Mouse (Mus musculus) kidney, embryonic 14.5 days (tissue): ENCODE data around the gene Zfp212. TPM values are rescaled to one million over a fixed set of nuclear protein-coding genes. Genes with fewer than 3 reads are reported as not detected.

Experiments used
- ATAC-seq: fragments of 200-750 bp; cut with Nextera tagmentation; 2 replicates; pipeline ENCODE4 v1.8.0; 2017; ENCODE audit warnings: moderate number of reproducible peaks, mild to moderate bottlenecking, moderate TSS enrichment, moderate library complexity; ENCODE audit not compliant: low FRiP score, low TSS enrichment
- H3K27ac ChIP-seq: fragments of 300-500 bp; sonication (generic); 2 replicates; pipeline ENCODE4 v1.5.1; 2014; ENCODE audit warnings: low read depth, mild to moderate bottlenecking, low read length, moderate library complexity, mixed read lengths
- H3K27me3 ChIP-seq: fragments of 300-500 bp; sonication (generic); 2 replicates; pipeline ENCODE4 v1.6.1; 2014; ENCODE audit warnings: mild to moderate bottlenecking, low read length; ENCODE audit not compliant: control insufficient read depth, insufficient read depth
- H3K36me3 ChIP-seq: fragments of 300-500 bp; sonication (generic); 2 replicates; pipeline ENCODE4 v1.6.1; 2014; ENCODE audit warnings: low read length, mixed read lengths; ENCODE audit not compliant: control insufficient read depth, insufficient read depth
- H3K4me1 ChIP-seq: fragments of 300-500 bp; sonication (generic); 2 replicates; pipeline ENCODE4 v1.6.1; 2014; ENCODE audit warnings: low read length, mixed read lengths; ENCODE audit not compliant: control insufficient read depth, insufficient read depth
- H3K4me2 ChIP-seq: fragments of 300-500 bp; sonication (generic); replicated peaks from 2 replicates; pipeline ENCODE4 v1.6.1; 2014; ENCODE audit warnings: low read depth, mild to moderate bottlenecking, low read length
- H3K4me3 ChIP-seq: fragments of 300-500 bp; sonication (generic); 2 replicates; pipeline ENCODE4 v1.5.1; 2014; ENCODE audit warnings: mild to moderate bottlenecking, low read length
- H3K9ac ChIP-seq: fragments of 300-500 bp; sonication (generic); 2 replicates; pipeline ENCODE4 v1.6.1; 2014; ENCODE audit warnings: low read depth, mild to moderate bottlenecking, low read length, moderate library complexity
- H3K9me3 ChIP-seq: fragments of 300-500 bp; sonication (generic); 2 replicates; pipeline ENCODE4 v1.6.1; 2016; ENCODE audit warnings: low read length; ENCODE audit not compliant: control insufficient read depth
- WGBS: fragments of 180-500 bp; shearing (Covaris S2); extraction: QIAGEN DNeasy Blood & Tissue Kit; methylation state at CpG from one replicate; pipeline ENCODE4 v1.1.7; 2014; 5-methylcytosine and 5-hydroxymethylcytosine counted together
- polyA plus RNA-seq: library from polyadenylated mRNA; unstranded; fragments of >200 nt; fragmentation: Nextera tagmentation; extraction: Ambion mirVana; gene quantifications from 2 replicates; pipeline ENCODE4 v1.2.1, GENCODE M21; 2014

Zfp212 gene
- polyA plus RNA-seq, 1 experiment from 2014 or later: 15.3 TPM

DNA sequence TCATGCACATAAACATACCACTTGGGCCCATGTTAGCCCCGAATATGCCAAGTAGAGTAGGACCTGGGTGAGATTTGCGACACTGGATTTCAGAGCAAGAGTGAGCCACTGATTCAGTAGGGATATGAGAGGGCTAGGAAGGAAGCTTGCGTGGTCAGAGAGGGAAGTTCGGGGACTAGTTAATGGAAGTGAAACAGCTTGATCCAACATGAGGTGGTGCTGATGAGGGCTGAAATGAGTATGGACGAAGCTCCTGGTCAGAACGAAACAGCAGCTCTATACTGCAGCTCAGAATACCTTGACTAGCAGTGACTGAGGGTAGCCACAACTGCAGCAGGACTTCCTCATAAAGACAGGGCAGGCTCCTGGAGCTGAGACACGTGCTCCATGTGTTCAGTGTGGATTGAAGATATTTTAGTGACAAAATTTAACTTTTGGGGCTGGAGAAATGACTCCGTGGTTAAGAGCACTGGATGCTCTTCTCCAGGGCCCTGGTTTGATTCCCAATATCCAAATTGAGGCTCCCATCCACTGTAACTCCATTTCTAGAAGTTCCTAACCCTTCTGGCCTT is 31.4 kb upstream of the Zfp212 start:
- peaks cover 75% of the 10 kb centered on the region for H3K36me3 ChIP-seq
- no peak overlapping the region for H3K27ac ChIP-seq

DNA sequence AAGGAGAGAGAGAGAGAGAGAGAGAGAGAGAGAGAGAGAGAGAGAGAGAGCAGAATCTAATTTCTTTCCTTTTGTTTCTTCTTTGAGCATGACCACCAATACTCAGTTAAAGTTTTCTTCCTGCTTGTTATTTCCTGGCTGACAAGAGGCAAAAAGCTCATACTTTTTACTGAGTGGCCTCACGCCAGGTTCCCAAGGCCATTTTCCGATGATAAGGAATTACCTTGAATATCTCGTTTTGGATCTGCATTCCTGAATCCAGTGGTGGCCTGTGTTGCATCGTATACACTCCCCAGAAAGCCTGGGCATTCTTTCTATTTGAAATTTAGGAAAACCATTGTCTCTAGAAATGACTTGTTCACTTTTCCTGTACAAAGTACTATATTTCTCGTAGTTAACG is 20.9 kb upstream of the Zfp212 start:
- Histone ChIP-seq H3K9me3 (no peaks in the 10 kb centered on the region), H3K4me3 (no peak overlapping the region), H3K36me3 (peaks cover 59% of the 10 kb centered on the region), H3K27me3 (no peaks in the 10 kb centered on the region), H3K9ac (no peak overlapping the region), H3K27ac (no peak overlapping the region), H3K4me1 (no peaks in the 10 kb centered on the region), H3K4me2 (no peak overlapping the region)
- WGBS: 90% methylated on average over 6 of the region's 6 CpGs
- no peak for ATAC-seq

More for the DNA sequence above, 31.4 kb upstream of the Zfp212 start:
- Histone ChIP-seq H3K9ac (no peak overlapping the region), H3K9me3 (no peaks in the 10 kb centered on the region), H3K4me3 (no peak overlapping the region), H3K27me3 (no peaks in the 10 kb centered on the region), H3K4me1 (no peaks in the 10 kb centered on the region), H3K4me2 (no peak overlapping the region)
- WGBS: 89% methylated on average over 8 of the region's 8 CpGs
- ATAC-seq: no peak

DNA sequence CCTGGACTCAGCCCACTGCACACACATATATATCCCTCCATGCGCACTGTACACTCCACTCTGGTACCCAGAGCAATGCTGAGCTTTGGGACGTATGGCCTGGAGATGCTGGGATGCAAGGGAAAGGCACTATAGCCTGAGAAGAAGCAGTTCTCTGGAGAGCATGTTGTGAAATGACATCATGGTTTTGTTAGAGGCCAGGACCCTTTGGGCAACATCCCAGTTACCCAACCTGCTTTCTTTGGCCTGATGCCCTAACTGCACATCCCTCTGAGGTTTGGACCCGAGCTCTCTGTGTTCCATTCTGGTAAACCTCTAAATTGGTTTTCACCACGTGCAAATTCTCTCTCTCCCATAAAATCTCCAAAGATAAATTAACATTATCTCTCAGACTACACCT is 16.7 kb upstream of the Zfp212 start:
- ATAC-seq: no peak
- peaks cover 3% of the 10 kb centered on the region; the same call in 1 of the 2 replicates for H3K9me3 ChIP-seq
- no peak overlapping the region for H3K9ac ChIP-seq
- WGBS: 81% methylated on average over 4 of the region's 4 CpGs
- H3K27ac ChIP-seq: no peak overlapping the region
- H3K4me2 ChIP-seq: no peak overlapping the region
- H3K27me3 ChIP-seq: no peaks in the 10 kb centered on the region
- H3K36me3 ChIP-seq: peaks cover 76% of the 10 kb centered on the region
- H3K4me1 ChIP-seq: no peaks in the 10 kb centered on the region
- no peak overlapping the region for H3K4me3 ChIP-seq

DNA sequence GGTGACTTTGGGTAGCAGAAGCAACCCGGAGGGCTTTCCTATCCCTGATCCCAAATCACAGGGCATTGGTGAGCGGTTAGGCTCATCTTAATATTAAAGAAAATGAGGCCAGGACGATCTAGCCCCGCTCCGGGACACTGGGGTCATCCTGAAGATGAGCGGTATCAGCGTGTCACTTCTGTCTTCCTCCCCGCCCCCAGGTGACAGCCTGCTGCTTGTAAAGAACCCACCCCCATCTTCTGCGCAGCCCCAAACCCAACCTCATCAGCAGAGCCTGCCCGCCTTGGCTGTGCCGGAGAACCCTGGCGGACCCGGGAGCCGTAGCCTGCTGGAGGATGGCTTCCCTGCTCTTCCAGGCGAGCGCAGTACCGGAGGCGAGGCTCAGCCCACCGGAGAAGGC is 15.9 kb upstream of the Zfp212 start:
- H3K4me2 ChIP-seq: no peak overlapping the region
- no peaks in the 10 kb centered on the region for H3K27me3 ChIP-seq
- no peak overlapping the region for H3K9ac ChIP-seq
- H3K36me3 ChIP-seq: peaks cover 71% of the 10 kb centered on the region
- H3K9me3 ChIP-seq: peaks cover 3% of the 10 kb centered on the region; the same call in 1 of the 2 replicates
- H3K4me3 ChIP-seq: no peak overlapping the region
- no peak overlapping the region for H3K27ac ChIP-seq
- ATAC-seq: no peak
- 59% methylated on average over 19 of the region's 19 CpGs for WGBS
- H3K4me1 ChIP-seq: no peaks in the 10 kb centered on the region

GRCm38 (mm10) chr6:47904917-47905695 is 15.2 kb upstream of the Zfp212 start:
- H3K36me3 ChIP-seq: peaks cover 65% of the 10 kb centered on the region
- no peaks in the 10 kb centered on the region for H3K27me3 ChIP-seq
- H3K4me3 ChIP-seq: no peak overlapping the region
- H3K9ac ChIP-seq: no peak overlapping the region
- H3K9me3 ChIP-seq: peaks cover 3% of the 10 kb centered on the region; the same call in 1 of the 2 replicates
- no peak overlapping the region for H3K27ac ChIP-seq
- no peak overlapping the region for H3K4me2 ChIP-seq
- H3K4me1 ChIP-seq: no peaks in the 10 kb centered on the region
- WGBS: 67% methylated on average over 44 of the region's 44 CpGs
- no peak for ATAC-seq

- WGBS: 92% methylated on average over 5 of the region's 5 CpGs
- no peaks in the 10 kb centered on the region for H3K4me1 ChIP-seq
- H3K4me3 ChIP-seq: no peak overlapping the region
- peaks cover 3% of the 10 kb centered on the region; the same call in 1 of the 2 replicates for H3K9me3 ChIP-seq
- no peak overlapping the region for H3K4me2 ChIP-seq
- no peaks in the 10 kb centered on the region for H3K27me3 ChIP-seq
- peaks cover 53% of the 10 kb centered on the region for H3K36me3 ChIP-seq
- no peak for ATAC-seq
- no peak overlapping the region for H3K9ac ChIP-seq
- H3K27ac ChIP-seq: no peak overlapping the region
These were observed 13.9 kb upstream of the Zfp212 start for GRCm38 (mm10) chr6:47906326-47906725.

DNA sequence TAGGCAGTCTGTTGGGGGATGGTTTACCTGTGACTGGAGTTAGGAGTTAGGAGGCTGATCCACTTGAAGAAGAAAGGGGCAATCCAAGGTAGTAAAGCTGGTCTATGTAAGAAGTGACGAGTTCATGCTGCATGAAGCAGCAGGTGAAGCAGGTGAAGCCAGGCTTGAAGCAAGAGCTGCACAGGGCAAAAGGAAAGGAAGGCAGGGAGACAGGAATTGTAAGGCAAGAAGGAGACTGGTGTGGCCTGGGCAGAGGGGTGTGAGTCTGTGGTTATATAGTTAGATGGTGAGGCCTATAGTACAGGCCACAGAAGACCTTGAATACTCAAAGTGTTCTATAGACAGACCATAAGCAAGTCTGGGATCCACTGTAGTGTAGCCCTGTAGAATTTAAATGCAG is 11.3 kb upstream of the Zfp212 start:
- H3K9me3 ChIP-seq: peaks cover 3% of the 10 kb centered on the region; the same call in 1 of the 2 replicates
- ATAC-seq: no peak
- H3K27ac ChIP-seq: no peak overlapping the region
- H3K4me1 ChIP-seq: no peaks in the 10 kb centered on the region
- H3K4me3 ChIP-seq: no peak overlapping the region
- H3K4me2 ChIP-seq: no peak overlapping the region
- WGBS: 97% methylated on average over 1 of the region's 1 CpGs
- H3K9ac ChIP-seq: no peak overlapping the region
- H3K27me3 ChIP-seq: no peaks in the 10 kb centered on the region
- peaks cover 31% of the 10 kb centered on the region for H3K36me3 ChIP-seq

DNA sequence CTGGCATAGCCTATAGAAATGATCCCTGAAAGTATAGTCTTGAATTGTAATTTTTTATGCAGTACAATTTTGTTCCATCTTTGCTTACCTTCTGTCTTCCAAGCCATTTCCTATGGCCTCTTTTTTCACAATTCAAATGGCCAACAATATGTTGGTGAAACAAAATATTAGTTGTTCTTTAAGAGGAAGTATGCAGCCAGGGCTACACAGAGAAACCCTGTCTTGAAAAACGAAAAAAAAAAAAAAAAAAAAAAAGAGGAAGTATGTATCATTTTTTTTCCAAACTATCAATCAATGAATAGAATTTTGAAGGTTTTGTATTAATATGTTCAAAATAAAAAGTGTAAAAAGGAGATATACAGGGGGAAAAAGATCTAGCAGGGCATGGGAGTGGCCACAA is 8.6 kb upstream of the Zfp212 start:
- H3K9ac ChIP-seq: no peak overlapping the region
- no peak overlapping the region for H3K27ac ChIP-seq
- H3K27me3 ChIP-seq: no peaks in the 10 kb centered on the region
- no peaks in the 10 kb centered on the region for H3K4me1 ChIP-seq
- no peak overlapping the region for H3K4me2 ChIP-seq
- WGBS: 56% methylated on average over 1 of the region's 1 CpGs
- no peaks in the 10 kb centered on the region for H3K9me3 ChIP-seq
- no peak for ATAC-seq
- H3K36me3 ChIP-seq: peaks cover 6% of the 10 kb centered on the region
- no peak overlapping the region for H3K4me3 ChIP-seq

GRCm38 (mm10) chr6:47912991-47913390 is 7.3 kb upstream of the Zfp212 start:
- Histone ChIP-seq H3K27ac (no peak overlapping the region), H3K4me3 (no peak overlapping the region), H3K4me1 (no peaks in the 10 kb centered on the region), H3K27me3 (no peaks in the 10 kb centered on the region), H3K9ac (no peak overlapping the region), H3K4me2 (no peak overlapping the region), H3K9me3 (no peaks in the 10 kb centered on the region), H3K36me3 (no peaks in the 10 kb centered on the region)
- no peak for ATAC-seq
- WGBS: 56% methylated on average over 3 of the region's 3 CpGs
